Mouse (Mus musculus): ENCODE measurements around the gene 1700020D05Rik. TPM values are rescaled to one million over a fixed set of nuclear protein-coding genes. Genes with fewer than 3 reads are reported as not detected.

Gene 1700020D05Rik
- 0.19 and 0.21 TPM in 2 replicates for polyA plus RNA-seq (2015; fragmentation: Nextera tagmentation; extraction: Ambion mirVana)

DNA sequence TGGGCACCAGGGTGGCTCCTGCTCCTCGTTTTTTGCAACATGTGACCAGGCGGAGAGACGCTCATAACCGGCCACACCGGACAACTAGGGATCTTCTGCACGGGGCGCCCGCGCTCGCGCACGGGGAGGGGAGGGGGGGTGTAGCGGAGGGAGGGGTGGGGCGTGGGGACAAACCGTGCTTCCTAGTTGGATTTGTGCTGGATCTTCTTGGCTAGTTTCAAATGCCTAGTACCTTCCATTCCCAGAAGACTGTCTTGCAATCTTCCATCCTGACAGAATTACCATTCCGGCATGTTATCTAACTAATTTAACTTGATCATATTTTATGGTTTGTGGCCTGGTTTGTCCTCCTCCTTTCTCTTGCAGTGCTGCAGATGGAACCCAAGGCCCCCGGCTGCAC is at the start of gene 1700020D05Rik:
Gene 1700020D05Rik (minus strand): TSS at position 101 of the 400 bp plus-strand sequence.

DNA sequence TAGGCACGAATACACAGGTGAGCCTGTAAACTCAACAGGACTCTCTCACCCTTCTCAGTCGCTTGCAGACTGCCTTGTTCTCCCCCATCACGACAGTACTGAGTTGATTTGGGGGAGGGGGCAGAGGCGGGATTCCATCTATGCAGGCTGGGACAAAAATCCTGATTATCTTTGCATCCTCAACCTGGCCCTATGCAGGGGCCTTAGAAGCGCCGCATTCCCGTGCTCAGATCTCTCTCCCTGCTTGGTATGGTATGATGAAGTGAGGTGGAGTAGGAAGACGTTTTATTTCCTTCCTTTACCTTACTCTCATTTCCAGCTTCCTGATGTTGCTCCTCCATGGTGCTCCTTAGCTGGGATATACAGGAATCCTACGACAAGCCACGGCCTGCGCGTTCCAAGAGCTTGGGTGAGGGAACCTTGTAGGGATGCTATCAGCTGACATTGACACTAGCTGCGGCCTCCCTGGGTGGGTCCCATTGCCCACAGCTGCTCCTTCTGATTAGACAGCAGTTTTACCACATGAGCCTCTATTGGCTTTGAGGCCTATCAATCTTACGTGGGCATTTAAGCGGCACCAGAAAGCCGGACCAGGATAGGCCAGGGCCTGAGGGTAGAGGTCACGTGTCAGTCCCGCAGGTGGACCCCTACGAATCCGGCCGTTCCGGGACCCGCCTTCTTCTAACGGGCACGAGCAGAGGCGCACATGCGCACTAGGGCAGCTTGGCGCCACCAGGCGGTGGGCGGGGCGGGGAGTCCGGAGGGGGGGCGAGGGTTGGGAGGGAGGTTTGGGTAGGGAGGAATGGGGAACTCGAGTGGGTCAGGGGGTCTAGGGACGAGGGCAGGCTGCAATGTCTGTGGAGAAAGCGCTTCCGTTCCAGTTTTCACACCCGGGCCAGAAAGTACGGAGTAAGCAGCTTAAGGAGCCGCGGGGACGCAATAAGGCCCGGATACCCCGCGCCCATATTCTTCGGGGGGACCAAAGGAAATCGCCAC is 6.7 kb upstream of the 1700020D05Rik start, which contains the start of gene Snx32:
Gene Snx32 (minus strand): TSS at position 508 of the 996 bp plus-strand sequence.

DNA sequence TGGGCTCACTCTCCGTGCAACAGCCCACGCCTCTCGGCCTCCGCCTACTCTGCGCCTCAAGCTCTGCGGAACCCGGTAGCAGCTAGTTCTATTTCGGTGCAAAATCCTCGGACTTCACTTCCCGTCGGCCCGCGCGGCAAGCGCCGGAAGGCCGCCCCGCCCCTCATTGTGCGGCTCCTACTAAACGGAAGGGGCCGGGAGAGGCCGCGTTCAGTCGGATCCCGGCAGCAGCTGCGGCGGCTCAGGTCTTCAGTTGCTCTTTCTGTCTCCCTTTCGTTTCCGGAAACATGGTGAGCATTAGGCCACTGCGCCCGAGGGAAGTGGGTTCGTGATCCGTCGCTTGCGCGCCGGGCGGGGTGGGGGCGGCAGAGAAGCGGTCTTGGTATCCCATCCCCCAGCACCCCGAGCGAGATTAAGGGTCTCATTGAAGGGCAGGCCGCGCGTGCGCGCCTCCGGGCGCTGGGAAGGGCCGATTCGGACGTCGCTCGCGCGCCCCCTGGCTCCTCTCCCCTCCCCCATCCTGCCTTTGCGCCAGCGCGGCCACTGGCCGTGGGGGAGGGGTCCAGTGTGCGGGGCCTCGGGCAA is 13.2 kb downstream of the 1700020D05Rik start, which contains the start of gene Cfl1:
Gene Cfl1 (plus strand): TSS at position 143 of the 585 bp plus-strand sequence.

GRCm38 (mm10) chr19:5487768-5488550 is 15.6 kb downstream of the 1700020D05Rik start, which contains the start of gene Mus81:
Mus81 (minus strand) TSS chr19:5488402.

DNA sequence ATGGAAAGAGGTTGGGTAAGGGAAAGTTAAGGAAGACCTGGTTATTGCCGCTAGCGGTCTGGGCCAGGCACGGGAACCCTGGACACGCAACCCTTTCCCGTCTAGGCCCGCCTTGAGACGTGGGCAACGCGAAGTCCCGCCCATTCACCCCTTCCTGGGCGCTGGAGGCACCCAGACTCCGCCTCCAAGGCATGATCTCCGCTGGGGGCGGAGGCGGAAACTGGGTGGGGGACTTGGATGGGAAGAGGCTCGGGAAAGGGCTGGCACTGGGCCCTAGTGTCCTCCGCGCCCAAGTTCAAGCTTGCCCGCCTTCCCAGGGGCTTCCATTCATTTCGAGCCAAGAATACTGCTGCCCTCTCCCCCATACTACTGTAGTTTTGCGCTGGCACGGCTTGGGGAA is 29.9 kb downstream of the 1700020D05Rik start, which contains the start of gene Efemp2:
Gene Efemp2 (plus strand): TSS at position 235 of the 400 bp plus-strand sequence.

DNA sequence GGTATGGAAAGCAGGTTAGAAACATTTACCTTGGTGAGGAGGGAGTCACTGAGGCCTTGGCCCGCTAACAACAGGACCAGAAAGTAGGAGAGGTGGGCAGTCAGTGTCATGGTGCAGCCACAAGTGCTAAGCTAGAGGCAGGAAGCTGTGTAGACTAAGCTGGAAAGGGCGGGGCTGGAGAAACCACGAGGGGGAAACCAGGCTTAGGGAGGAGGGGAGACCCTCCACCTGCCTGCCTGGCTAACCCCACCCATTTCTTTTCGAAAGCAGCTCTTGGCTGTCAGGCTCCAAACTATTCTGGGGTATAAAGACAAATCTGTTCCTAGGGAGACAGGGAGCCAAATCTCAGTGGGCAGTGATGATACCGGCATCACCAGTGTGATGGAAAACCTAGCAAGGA is 35.2 kb downstream of the 1700020D05Rik start, which contains the start of gene Ctsw:
Gene Ctsw (minus strand): TSS at position 134 of the 400 bp plus-strand sequence.

DNA sequence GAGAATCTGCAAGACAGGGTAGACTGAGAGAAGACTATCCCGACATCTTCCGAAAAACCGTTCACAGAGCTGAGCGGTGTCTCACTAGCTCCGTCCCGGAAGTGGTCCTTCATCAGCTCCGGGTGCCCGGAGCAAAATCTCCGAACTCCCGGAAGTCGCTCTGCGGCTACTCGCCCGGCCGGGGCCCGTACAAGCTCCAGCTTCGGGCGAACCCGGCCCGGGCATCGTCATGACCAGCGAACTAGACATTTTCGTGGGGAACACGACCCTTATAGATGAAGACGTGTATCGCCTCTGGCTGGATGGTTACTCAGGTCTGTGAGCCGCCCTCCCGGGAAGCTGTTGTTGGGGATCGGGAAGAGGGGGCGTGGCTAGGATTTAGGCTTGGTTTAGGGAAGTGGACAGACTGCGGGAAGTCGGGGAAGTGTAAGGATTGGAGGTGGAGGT is 43.1 kb downstream of the 1700020D05Rik start, which contains the start of gene Fibp:
Gene Fibp (plus strand): TSS at position 151 of the 447 bp plus-strand sequence.

DNA sequence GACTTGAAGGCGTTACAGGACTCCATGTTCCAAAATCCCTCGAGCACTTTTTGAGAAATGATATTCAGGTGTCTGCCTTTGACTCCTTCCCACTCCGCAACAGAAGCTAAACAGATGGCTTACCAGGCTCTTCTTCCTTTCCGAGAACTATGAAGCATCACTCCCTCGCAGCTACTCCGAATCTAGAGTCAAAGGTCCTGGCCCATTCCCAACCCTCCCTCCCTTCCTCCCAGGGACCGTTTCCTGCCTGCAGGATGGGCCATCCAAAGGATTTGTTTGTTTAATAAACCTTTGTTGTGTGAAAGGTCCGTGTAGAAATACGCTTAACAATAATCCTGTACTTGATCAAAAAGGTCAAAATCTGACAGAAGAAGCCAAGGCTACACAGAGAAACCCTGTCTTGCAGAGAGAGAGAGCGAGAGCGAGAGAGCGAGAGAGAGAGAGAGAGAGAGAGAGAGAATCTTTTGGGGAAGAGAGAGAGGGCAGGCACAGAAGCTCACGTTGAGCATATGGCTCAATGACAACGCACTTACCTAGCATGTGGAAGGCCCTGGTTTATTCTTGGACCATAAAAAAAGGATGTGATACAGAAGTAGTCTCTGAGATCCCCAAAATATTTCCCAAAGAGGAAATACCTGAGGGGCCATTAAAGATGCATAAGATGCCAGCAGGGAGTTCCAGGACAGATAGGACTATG is 45.7 kb downstream of the 1700020D05Rik start, which contains the start of gene Ccdc85b:
Gene Ccdc85b (minus strand): TSS at position 149 of the 697 bp plus-strand sequence.

Other genes with a start within 250 kb of the 1700020D05Rik start
- 9.6 and 10.2 TPM in 2 replicates for gene Pacs1, start 230.7 kb downstream of the 1700020D05Rik start, polyA plus RNA-seq (2015; fragmentation: Nextera tagmentation; extraction: Ambion mirVana)
- gene Sf3b2, start 208.3 kb downstream of the 1700020D05Rik start, polyA plus RNA-seq (2015; fragmentation: Nextera tagmentation; extraction: Ambion mirVana) = 172 and 197 TPM in 2 replicates
- gene Gal3st3, start 205.5 kb downstream of the 1700020D05Rik start, polyA plus RNA-seq (2015; fragmentation: Nextera tagmentation; extraction: Ambion mirVana) = 0.10 and 0.27 TPM in 2 replicates
- not detected in 2 replicates for gene Catsper1, start 168.0 kb downstream of the 1700020D05Rik start, polyA plus RNA-seq (2015; fragmentation: Nextera tagmentation; extraction: Ambion mirVana)
- 0.51 and 0.99 TPM in 2 replicates for gene Cst6, start 154.2 kb downstream of the 1700020D05Rik start, polyA plus RNA-seq (2015; fragmentation: Nextera tagmentation; extraction: Ambion mirVana)
- 39.3 and 43.4 TPM in 2 replicates for gene Eif1ad, start 137.0 kb downstream of the 1700020D05Rik start, polyA plus RNA-seq (2015; fragmentation: Nextera tagmentation; extraction: Ambion mirVana)
- gene Banf1, start 136.6 kb downstream of the 1700020D05Rik start, polyA plus RNA-seq (2015; fragmentation: Nextera tagmentation; extraction: Ambion mirVana) = 304 and 334 TPM in 2 replicates
- 51.2 and 52.4 TPM in 2 replicates for gene Sart1, start 115.1 kb downstream of the 1700020D05Rik start, polyA plus RNA-seq (2015; fragmentation: Nextera tagmentation; extraction: Ambion mirVana)
- gene Tsga10ip, start 101.3 kb downstream of the 1700020D05Rik start, polyA plus RNA-seq (2015; fragmentation: Nextera tagmentation; extraction: Ambion mirVana) = 0.19 and 0.29 TPM in 2 replicates
- gene Drap1, start 78.8 kb downstream of the 1700020D05Rik start, polyA plus RNA-seq (2015; fragmentation: Nextera tagmentation; extraction: Ambion mirVana) = 130 and 141 TPM in 2 replicates
- gene AI837181, start 78.6 kb downstream of the 1700020D05Rik start, polyA plus RNA-seq (2015; fragmentation: Nextera tagmentation; extraction: Ambion mirVana) = 25.6 and 28.8 TPM in 2 replicates
- not detected in 2 replicates for gene Fosl1, start 56.2 kb downstream of the 1700020D05Rik start, polyA plus RNA-seq (2015; fragmentation: Nextera tagmentation; extraction: Ambion mirVana)
- 5.3 and 6.5 TPM in 2 replicates for gene Ccdc85b, start 45.9 kb downstream of the 1700020D05Rik start, polyA plus RNA-seq (2015; fragmentation: Nextera tagmentation; extraction: Ambion mirVana)
- 55.0 and 60.8 TPM in 2 replicates for gene Fibp, start 43.2 kb downstream of the 1700020D05Rik start, polyA plus RNA-seq (2015; fragmentation: Nextera tagmentation; extraction: Ambion mirVana)
- 4.3 and 6.1 TPM in 2 replicates for gene Ctsw, start 35.3 kb downstream of the 1700020D05Rik start, polyA plus RNA-seq (2015; fragmentation: Nextera tagmentation; extraction: Ambion mirVana)
- gene Efemp2, start 29.8 kb downstream of the 1700020D05Rik start, polyA plus RNA-seq (2015; fragmentation: Nextera tagmentation; extraction: Ambion mirVana) = 30.8 and 37.7 TPM in 2 replicates
- gene Mus81, start 15.4 kb downstream of the 1700020D05Rik start, polyA plus RNA-seq (2015; fragmentation: Nextera tagmentation; extraction: Ambion mirVana) = 19.9 and 21.2 TPM in 2 replicates
- gene Cfl1, start 13.3 kb downstream of the 1700020D05Rik start, polyA plus RNA-seq (2015; fragmentation: Nextera tagmentation; extraction: Ambion mirVana) = 1,515 and 1,595 TPM in 2 replicates
- 7.8 and 7.9 TPM in 2 replicates for gene Snx32, start 6.8 kb upstream of the 1700020D05Rik start, polyA plus RNA-seq (2015; fragmentation: Nextera tagmentation; extraction: Ambion mirVana)
- 0.07 TPM in 1 of 2 replicates, not detected in the other for gene Ovol1, start 56.9 kb upstream of the 1700020D05Rik start, polyA plus RNA-seq (2015; fragmentation: Nextera tagmentation; extraction: Ambion mirVana)
- 4.7 and 5.9 TPM in 2 replicates for gene Ap5b1, start 64.2 kb upstream of the 1700020D05Rik start, polyA plus RNA-seq (2015; fragmentation: Nextera tagmentation; extraction: Ambion mirVana)
- gene Rnaseh2c, start 98.1 kb upstream of the 1700020D05Rik start, polyA plus RNA-seq (2015; fragmentation: Nextera tagmentation; extraction: Ambion mirVana) = 154 and 175 TPM in 2 replicates
- 33.2 and 34.5 TPM in 2 replicates for gene Kat5, start 106.5 kb upstream of the 1700020D05Rik start, polyA plus RNA-seq (2015; fragmentation: Nextera tagmentation; extraction: Ambion mirVana)
- gene Rela, start 133.7 kb upstream of the 1700020D05Rik start, polyA plus RNA-seq (2015; fragmentation: Nextera tagmentation; extraction: Ambion mirVana) = 30.7 and 35.6 TPM in 2 replicates
- 37.1 and 42.1 TPM in 2 replicates for gene Sipa1, start 159.9 kb upstream of the 1700020D05Rik start, polyA plus RNA-seq (2015; fragmentation: Nextera tagmentation; extraction: Ambion mirVana)
- gene Map3k11, start 185.0 kb upstream of the 1700020D05Rik start, polyA plus RNA-seq (2015; fragmentation: Nextera tagmentation; extraction: Ambion mirVana) = 13.1 and 15.0 TPM in 2 replicates
- gene Pcnx3, start 185.1 kb upstream of the 1700020D05Rik start, polyA plus RNA-seq (2015; fragmentation: Nextera tagmentation; extraction: Ambion mirVana) = 10.6 and 13.9 TPM in 2 replicates
- 1.3 and 1.6 TPM in 2 replicates for gene Kcnk7, start 200.6 kb upstream of the 1700020D05Rik start, polyA plus RNA-seq (2015; fragmentation: Nextera tagmentation; extraction: Ambion mirVana)
- gene Ehbp1l1, start 222.5 kb upstream of the 1700020D05Rik start, polyA plus RNA-seq (2015; fragmentation: Nextera tagmentation; extraction: Ambion mirVana) = 101 and 113 TPM in 2 replicates
- gene Fam89b, start 225.9 kb upstream of the 1700020D05Rik start, polyA plus RNA-seq (2015; fragmentation: Nextera tagmentation; extraction: Ambion mirVana) = 66.1 and 67.9 TPM in 2 replicates
- gene Ltbp3, start 237.1 kb upstream of the 1700020D05Rik start, polyA plus RNA-seq (2015; fragmentation: Nextera tagmentation; extraction: Ambion mirVana) = 13.0 and 19.2 TPM in 2 replicates